Mouse (Mus musculus): ENCODE measurements around the gene Srrm2. TPM values are rescaled to one million over a fixed set of nuclear protein-coding genes. Genes with fewer than 3 reads are reported as not detected.

The Srrm2 gene
- polyA plus RNA-seq, 1 experiment, result 63.8 TPM

- Histone ChIP-seq H3K36me3 (ENCODE audit: control insufficient read depth, insufficient read depth) (no peaks in the 10 kb centered on the region), H3K4me3 (ENCODE audit: insufficient read depth, poor library complexity, severe bottlenecking) (no peak overlapping the region), H3K79me3 (ENCODE audit: low read depth) (no peaks in the 10 kb centered on the region), H3ac (ENCODE audit: control insufficient read depth, insufficient read length, low read depth) (no peak overlapping the region), H3K27me3 (ENCODE audit: control insufficient read depth, insufficient read depth, insufficient read length) (peaks cover 27% of the 10 kb centered on the region), H3K79me2 (ENCODE audit: control insufficient read depth, insufficient read depth) (no peaks in the 10 kb centered on the region)
- TF ChIP-seq CTCF (IDR thresholded peaks at IDR 0.05; ENCODE audit: control insufficient read depth, insufficient read depth, insufficient read length) (no peak), USF1 (IDR thresholded peaks at IDR 0.05; ENCODE audit: low read depth) (no peak), MAX (IDR thresholded peaks at IDR 0.05) (no peak), CEBPB (IDR thresholded peaks at IDR 0.05; ENCODE audit: low read depth) (no peak), FOSL1 (IDR thresholded peaks at IDR 0.05; ENCODE audit: insufficient read depth, low read length, poor library complexity, severe bottlenecking) (no peak), MYOG (IDR thresholded peaks at IDR 0.05; ENCODE audit: control insufficient read depth, extremely low read depth, insufficient read length) (no peak), MYOD1 (IDR thresholded peaks at IDR 0.05; ENCODE audit: control insufficient read depth, insufficient read length, low read depth) (no peak)
These were observed 42.9 kb upstream of the Srrm2 start for GRCm38 (mm10) chr17:23747471-23747870.

DNA sequence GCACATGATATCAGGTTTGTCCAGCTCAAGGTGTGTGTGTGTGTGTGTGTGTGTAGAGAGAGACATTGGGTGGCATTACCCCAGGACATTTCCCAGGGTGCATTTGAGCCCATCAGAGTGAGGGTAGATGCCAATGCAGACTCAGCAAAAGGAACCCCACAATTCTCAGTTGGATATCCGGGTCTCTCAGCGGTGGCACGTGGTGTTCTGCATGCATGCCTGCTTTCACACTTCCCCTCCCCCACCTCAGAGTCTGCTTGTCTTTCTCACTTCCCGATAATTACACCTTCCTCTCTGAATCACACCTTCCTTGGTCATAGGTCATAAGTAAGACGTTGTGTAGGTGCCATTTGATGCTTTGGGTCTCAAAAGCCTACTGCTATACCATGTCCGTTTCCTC is 42.3 kb upstream of the Srrm2 start:
- Histone ChIP-seq H3K4me3 (ENCODE audit: insufficient read depth, poor library complexity, severe bottlenecking) (no peak overlapping the region), H3K36me3 (ENCODE audit: control insufficient read depth, insufficient read depth) (peaks cover 3% of the 10 kb centered on the region), H3ac (ENCODE audit: control insufficient read depth, insufficient read length, low read depth) (no peak overlapping the region), H3K79me2 (ENCODE audit: control insufficient read depth, insufficient read depth) (no peaks in the 10 kb centered on the region), H3K79me3 (ENCODE audit: low read depth) (no peaks in the 10 kb centered on the region), H3K27me3 (ENCODE audit: control insufficient read depth, insufficient read depth, insufficient read length) (peaks cover 21% of the 10 kb centered on the region)
- TF ChIP-seq MYOG (IDR thresholded peaks at IDR 0.05; ENCODE audit: control insufficient read depth, extremely low read depth, insufficient read length), result no peak
- no peak for TF ChIP-seq CEBPB (IDR thresholded peaks at IDR 0.05; ENCODE audit: low read depth)
- TF ChIP-seq MAX (IDR thresholded peaks at IDR 0.05), result no peak

DNA sequence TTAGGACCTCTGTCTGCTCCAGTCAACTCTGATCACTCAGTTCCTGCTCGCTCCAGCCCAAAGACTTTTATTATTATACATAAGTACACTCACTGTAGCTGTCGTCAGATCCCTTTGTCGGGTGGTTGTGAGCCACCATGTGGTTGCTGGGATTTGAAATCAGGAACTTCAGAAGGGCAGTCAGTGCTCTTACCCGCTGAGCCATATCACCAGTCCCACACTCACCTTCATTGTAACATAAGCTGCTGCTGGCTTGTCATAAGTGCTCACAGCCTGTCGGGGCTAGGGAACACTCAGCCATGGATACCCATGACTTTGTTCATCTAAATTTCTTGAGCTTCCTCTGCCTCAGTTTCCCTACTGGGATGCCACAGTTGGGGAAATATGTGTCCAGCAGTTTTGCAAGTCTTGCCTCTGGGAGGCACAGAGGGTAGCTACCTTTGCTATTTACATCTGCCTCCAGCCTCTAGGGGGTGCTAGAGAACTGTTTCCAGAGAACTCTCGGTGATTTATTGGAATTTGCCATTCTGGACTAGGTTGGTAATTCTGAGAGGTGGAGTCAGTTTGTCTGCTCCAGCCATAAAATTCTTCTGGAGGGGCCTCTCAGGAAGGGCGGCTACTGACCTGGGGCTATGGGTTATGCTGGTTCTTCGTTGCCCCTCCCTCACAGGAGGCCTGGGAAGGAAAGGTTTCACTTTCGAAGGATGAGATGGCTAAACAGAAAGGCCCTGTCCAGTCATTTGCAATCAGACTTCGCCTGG is 41.5 kb upstream of the Srrm2 start:
- Histone ChIP-seq H3ac (ENCODE audit: control insufficient read depth, insufficient read length, low read depth) (peak overlapping the region; percentile 26), H3K4me3 (ENCODE audit: insufficient read depth, poor library complexity, severe bottlenecking) (peak overlapping the region; percentile 2), H3K79me3 (ENCODE audit: low read depth) (no peaks in the 10 kb centered on the region), H3K36me3 (ENCODE audit: control insufficient read depth, insufficient read depth) (peaks cover 10% of the 10 kb centered on the region), H3K79me2 (ENCODE audit: control insufficient read depth, insufficient read depth) (no peaks in the 10 kb centered on the region), H3K27me3 (ENCODE audit: control insufficient read depth, insufficient read depth, insufficient read length) (peaks cover 14% of the 10 kb centered on the region)
- TF ChIP-seq CTCF (IDR thresholded peaks at IDR 0.05; ENCODE audit: control insufficient read depth, insufficient read depth, insufficient read length), result no peak
- no peak for TF ChIP-seq USF1 (IDR thresholded peaks at IDR 0.05; ENCODE audit: low read depth)
- no peak for TF ChIP-seq MAX (IDR thresholded peaks at IDR 0.05)
- TF ChIP-seq CEBPB (IDR thresholded peaks at IDR 0.05; ENCODE audit: low read depth), result no peak
- no peak for TF ChIP-seq MYOD1 (IDR thresholded peaks at IDR 0.05; ENCODE audit: control insufficient read depth, insufficient read length, low read depth)
- TF ChIP-seq FOSL1 (IDR thresholded peaks at IDR 0.05; ENCODE audit: insufficient read depth, low read length, poor library complexity, severe bottlenecking), result no peak
- TF ChIP-seq MYOG (IDR thresholded peaks at IDR 0.05; ENCODE audit: control insufficient read depth, extremely low read depth, insufficient read length), result no peak

DNA sequence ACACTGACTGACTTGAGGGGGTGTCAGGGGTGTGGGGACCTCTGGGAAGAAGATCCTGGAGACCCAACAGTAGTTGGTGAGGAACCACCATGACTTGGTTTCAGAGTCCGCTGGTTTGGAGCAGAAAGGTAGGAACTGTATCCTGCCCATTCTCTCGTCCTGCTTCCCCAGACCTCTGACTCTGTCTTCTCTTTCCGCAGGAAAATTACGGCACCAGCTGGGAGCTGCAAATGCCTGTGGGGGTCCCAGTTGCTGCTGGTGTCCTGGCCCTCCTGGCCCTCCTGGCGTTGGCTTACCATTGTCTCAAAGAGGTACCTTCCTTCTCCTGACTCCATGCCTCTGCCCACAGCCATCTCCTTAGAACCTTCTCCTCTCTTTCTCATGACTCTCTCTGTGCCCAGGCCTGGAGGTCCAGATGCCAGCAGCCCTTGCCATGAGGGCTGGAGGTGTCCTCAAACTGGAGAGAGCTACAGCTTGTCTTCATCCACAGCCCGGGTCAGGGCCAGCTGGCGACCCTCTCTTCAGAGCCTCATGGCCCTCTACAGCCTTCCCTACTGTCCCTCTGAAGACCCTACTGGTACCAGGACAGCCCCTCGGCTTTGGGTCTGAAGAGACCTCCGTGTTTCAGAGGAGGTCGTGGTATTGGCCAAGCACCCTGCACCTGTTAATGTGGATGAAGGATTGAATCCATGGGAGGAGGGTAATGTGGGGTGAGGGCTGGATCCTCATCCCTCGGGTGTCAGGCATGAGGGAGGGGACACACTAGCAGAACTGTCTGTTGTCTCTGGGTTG is 40.7 kb upstream of the Srrm2 start:
- H3K79me2 ChIP-seq (ENCODE audit: control insufficient read depth, insufficient read depth), result no peaks in the 10 kb centered on the region
- H3K4me3 ChIP-seq (ENCODE audit: insufficient read depth, poor library complexity, severe bottlenecking), result peak overlapping the region; percentile 2
- H3ac ChIP-seq (ENCODE audit: control insufficient read depth, insufficient read length, low read depth), result peak overlapping the region; percentile 26
- H3K36me3 ChIP-seq (ENCODE audit: control insufficient read depth, insufficient read depth), result peaks cover 17% of the 10 kb centered on the region
- TF ChIP-seq MAX (IDR thresholded peaks at IDR 0.05) (no peak), FOSL1 (IDR thresholded peaks at IDR 0.05; ENCODE audit: insufficient read depth, low read length, poor library complexity, severe bottlenecking) (no peak), CEBPB (IDR thresholded peaks at IDR 0.05; ENCODE audit: low read depth) (no peak), MYOG (IDR thresholded peaks at IDR 0.05; ENCODE audit: control insufficient read depth, extremely low read depth, insufficient read length) (no peak), USF1 (IDR thresholded peaks at IDR 0.05; ENCODE audit: low read depth) (no peak), MYOD1 (IDR thresholded peaks at IDR 0.05; ENCODE audit: control insufficient read depth, insufficient read length, low read depth) (no peak), CTCF (IDR thresholded peaks at IDR 0.05; ENCODE audit: control insufficient read depth, insufficient read depth, insufficient read length) (no peak)
- H3K79me3 ChIP-seq (ENCODE audit: low read depth), result no peaks in the 10 kb centered on the region
- H3K27me3 ChIP-seq (ENCODE audit: control insufficient read depth, insufficient read depth, insufficient read length), result peaks cover 12% of the 10 kb centered on the region

DNA sequence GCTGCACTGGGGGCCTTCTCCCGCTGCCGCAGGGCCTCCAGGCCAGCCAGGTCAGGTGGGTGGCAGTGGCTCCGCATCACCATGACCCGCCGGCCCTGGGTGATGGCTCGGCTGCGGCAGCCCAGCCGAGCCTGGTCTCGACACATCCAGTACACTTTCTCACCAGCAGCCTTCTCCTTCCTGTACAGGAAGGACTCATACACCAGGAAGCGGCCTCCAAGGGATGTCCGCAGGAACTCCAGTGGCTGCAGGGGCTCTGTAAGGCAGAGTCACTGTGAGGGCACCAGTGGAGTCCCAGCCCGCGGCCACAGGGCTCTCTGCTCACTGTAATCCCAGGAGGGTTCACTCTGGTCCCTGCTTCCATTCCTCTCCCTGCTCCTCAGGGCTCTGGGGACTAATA is 34.6 kb upstream of the Srrm2 start:
- Histone ChIP-seq H3K79me3 (ENCODE audit: low read depth) (no peaks in the 10 kb centered on the region), H3K4me3 (ENCODE audit: insufficient read depth, poor library complexity, severe bottlenecking) (no peak overlapping the region), H3K27me3 (ENCODE audit: control insufficient read depth, insufficient read depth, insufficient read length) (no peaks in the 10 kb centered on the region), H3ac (ENCODE audit: control insufficient read depth, insufficient read length, low read depth) (no peak overlapping the region), H3K79me2 (ENCODE audit: control insufficient read depth, insufficient read depth) (no peaks in the 10 kb centered on the region), H3K36me3 (ENCODE audit: control insufficient read depth, insufficient read depth) (peaks cover 59% of the 10 kb centered on the region)
- TF ChIP-seq FOSL1 (IDR thresholded peaks at IDR 0.05; ENCODE audit: insufficient read depth, low read length, poor library complexity, severe bottlenecking) (no peak), CEBPB (IDR thresholded peaks at IDR 0.05; ENCODE audit: low read depth) (no peak), MYOG (IDR thresholded peaks at IDR 0.05; ENCODE audit: control insufficient read depth, extremely low read depth, insufficient read length) (no peak), CTCF (IDR thresholded peaks at IDR 0.05; ENCODE audit: control insufficient read depth, insufficient read depth, insufficient read length) (no peak), USF1 (IDR thresholded peaks at IDR 0.05; ENCODE audit: low read depth) (no peak)
